Mouse (Mus musculus): ENCODE measurements around the gene Plk5.

The Plk5 gene

GRCm38 (mm10) chr10:80357994-80358639, 1.9 kb downstream of the Plk5 start:
- peak; percentile 39 for DNase-seq

DNA sequence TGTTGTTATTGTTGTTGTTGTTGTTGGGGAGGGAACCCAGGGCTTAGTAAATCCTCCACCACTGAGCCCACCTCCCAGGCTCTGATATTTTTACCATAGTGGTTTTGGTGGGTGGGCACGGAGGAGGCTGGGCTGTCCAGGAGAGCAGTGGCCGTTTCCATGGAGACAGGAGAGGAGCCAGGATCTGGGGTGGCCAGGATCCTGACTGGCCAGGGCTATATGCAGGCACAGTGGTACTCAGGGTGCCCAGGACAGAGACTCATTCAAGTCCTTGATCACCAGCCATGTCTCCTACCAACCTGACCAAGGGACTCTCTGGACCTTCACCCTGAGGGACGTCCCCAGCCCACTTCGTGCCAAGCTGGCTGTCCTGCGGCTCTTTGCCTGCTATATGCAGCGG, 7.5 kb downstream of the Plk5 start:
- no peak for DNase-seq

- DNase-seq, result no peak
Observed at GRCm38 (mm10) chr10:80365736-80366135, 9.5 kb downstream of the Plk5 start.

DNA sequence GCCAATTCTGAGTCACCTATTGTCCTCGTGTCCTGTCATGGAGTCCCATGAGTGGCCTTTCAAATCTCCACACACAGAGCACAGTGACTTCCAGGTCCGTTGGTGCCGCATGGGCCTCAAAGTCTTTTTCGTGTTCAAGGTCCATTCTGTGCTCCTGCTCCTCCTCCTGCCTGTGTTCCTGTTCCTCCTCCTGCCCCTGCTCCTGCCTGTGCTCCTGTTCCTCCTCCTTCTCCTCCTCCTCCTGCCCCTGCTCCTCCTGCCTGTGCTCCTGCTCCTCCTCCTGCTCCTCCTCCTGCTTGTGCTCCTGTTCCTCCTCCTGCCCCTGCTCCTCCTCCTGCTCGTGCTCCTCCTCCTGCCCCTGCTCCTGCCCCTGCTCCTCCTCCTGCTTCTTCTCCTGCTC, 11.7 kb downstream of the Plk5 start:
- DNase-seq, result no peak

DNA sequence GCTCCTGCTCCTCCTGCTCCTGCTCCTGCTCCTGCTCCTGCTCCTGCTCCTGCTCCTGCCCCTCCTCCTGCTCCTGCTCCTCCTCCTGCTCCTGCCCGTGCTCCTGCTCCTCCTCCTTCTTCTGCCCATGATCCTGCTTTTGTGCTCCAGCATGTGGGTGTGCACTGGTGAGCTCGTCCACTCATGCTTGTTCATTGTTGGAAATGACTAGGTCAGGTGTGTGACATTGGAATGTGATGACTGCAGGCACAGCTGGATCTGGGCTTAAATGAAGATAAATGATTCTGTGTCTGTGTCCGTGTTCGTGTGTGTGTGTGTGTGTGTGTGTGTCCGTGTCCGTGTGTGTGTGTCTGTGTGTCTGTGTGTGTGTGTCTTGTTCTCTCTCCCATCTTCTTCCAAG, 12.1 kb downstream of the Plk5 start:
- DNase-seq, result no peak

GRCm38 (mm10) chr10:80369995-80370747, 13.9 kb downstream of the Plk5 start:
- no peak for DNase-seq

DNA sequence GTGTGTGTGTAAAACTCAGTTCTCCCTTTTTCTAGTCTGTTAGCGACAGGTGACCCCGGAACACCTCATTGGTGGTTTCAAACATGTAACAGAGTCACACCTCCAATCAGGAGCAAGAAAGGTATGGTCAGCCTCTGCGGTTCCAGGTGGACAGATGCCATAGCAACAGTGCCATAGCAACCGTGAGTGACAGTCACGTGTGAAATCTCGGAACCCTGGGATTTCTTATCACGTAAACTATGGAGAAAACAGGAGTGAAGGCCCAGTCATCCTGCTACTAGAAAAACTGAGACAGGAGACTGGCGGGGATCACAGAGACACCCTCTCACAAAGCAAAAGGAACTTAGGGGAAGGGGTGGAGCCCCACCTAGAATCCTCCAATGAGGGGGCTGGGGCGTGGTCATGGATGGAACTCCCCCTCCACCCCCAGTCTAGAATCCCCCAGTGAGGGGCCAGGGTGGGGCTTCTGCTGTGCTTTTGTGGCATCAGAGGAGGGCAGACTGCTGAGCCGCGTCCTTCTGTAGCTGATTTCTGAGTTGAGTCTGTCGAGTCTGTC, 15.2 kb downstream of the Plk5 start:
- peak; percentile 67 for DNase-seq

DNA sequence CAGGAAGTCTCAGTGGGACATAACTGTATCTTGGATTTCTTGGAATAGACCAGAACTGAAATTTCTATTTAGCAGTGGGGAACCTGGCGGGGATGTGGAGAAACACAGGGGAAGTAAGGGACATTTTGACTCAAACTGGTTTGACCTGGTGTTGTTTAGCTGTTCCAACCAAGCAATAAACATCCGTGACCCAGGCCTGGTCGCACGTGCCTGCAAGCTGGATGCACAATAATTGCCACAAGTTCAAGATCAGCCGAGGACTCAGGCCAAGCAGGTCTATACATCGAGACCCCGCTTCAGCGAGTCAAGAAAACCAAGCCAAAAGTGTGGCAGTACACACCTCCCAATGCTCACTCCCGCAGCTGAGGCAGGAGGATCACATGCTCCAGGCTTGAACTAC, 15.7 kb downstream of the Plk5 start:
- DNase-seq, result no peak

- no peak for DNase-seq
Observed at GRCm38 (mm10) chr10:80372706-80373105, 16.4 kb downstream of the Plk5 start.

GRCm38 (mm10) chr10:80374063-80374462, 17.8 kb downstream of the Plk5 start:
- peak; percentile 86 for DNase-seq

- DNase-seq, result peak; percentile 97
Observed at GRCm38 (mm10) chr10:80376160-80376559, 19.9 kb downstream of the Plk5 start.

DNA sequence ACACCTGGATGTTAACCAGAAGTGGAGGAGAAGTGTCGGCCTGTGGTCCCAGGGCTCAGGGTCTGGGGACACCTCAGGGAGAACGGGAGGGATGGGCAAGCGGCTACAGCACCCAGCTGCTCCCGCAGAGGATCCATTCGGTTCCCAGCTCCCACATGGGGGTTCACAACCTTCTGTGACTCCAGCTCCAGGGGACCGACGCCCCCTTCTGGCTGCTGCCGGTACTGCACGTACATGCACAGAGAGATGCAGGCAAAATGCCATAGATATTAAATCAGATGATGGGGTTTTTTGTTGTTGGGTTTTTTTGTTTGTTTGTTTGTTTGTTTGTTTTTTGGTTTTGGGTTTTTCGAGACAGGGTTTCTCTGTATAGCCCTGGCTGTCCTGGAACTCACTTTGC, 21.5 kb downstream of the Plk5 start:
- peak; percentile 51 for DNase-seq

DNA sequence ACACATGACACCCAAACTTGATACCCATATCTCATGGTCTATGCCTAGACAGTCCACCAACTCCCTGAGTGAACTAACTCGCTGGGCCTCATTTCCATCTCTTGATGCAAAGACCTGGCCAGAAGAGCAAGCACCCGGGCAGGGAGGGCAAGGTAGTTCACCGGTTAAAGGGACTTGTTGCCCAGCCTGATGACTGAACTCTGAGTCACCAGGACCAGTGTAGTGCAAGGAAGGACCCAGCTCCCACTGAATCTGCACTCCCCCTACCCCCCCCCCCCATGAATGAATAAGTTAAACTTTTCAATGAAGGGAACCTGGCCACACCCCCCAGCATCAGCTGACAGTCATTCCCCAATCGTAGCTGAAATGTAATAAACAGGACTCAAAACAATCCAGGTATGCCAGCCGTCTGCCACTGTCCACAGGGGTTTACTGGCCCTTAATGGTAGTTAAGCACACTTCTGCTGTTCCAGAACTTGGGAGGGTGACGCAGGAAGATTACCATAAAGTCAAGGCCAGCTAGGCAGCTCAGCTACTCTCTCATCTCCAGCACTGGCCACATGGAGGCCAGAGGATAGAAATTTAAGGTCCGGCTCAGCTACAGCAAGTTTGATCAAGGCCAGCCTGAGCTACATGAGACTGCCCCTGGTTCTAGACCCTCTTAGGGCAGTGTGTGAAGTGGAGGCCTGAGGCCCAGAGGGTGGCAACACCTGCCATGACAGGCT, 26.5 kb downstream of the Plk5 start:
- no peak for DNase-seq

- DNase-seq, result peak; percentile 27
Observed at GRCm38 (mm10) chr10:80383431-80383830, 27.2 kb downstream of the Plk5 start.

DNA sequence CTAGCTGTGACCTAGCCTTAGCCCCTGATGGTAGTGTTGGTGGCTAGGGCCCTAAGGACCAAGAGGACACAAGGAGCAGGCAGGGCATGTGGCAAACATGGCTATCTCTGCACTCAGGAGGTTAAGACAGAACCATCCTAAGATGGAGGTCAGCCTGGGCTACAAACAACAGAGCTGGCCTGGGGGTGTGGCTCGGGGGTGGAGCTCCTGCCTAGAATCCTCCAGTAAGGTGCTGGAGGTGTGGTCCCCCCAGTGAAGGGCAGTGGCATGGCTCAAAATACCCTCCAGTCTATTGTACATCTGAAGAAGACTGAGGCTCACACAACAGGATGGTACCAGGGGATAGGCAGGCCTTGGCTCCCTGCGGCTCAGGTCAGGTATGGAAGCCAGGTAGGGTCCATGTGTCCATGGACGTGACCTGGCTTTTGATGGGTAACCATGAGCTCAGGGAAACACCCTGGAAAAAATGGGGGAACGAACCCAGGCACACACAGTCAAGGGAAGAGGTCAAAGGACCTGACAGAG, 27.9 kb downstream of the Plk5 start:
- DNase-seq, result no peak

GRCm38 (mm10) chr10:80384709-80385108, 28.4 kb downstream of the Plk5 start:
- no peak for DNase-seq

DNA sequence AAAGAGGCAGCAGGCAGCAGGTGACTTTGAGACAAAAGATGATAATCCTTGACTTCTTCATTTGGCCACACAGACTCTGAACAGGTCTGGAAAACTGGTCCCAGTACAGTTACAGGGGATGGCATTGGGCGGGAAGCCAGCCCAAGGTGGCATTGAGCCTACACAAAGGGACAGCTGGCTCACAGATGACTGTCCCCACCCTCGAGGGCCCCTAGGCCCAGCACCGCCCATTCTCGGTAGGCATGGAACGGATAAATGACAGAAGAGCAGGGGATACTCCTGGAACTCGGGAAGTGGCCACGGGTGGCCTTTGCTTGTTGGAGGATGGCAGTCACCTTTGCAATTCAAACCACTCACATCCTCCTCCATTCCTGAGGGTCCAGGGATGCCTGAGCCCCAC, 29.1 kb downstream of the Plk5 start:
- DNase-seq, result no peak

DNA sequence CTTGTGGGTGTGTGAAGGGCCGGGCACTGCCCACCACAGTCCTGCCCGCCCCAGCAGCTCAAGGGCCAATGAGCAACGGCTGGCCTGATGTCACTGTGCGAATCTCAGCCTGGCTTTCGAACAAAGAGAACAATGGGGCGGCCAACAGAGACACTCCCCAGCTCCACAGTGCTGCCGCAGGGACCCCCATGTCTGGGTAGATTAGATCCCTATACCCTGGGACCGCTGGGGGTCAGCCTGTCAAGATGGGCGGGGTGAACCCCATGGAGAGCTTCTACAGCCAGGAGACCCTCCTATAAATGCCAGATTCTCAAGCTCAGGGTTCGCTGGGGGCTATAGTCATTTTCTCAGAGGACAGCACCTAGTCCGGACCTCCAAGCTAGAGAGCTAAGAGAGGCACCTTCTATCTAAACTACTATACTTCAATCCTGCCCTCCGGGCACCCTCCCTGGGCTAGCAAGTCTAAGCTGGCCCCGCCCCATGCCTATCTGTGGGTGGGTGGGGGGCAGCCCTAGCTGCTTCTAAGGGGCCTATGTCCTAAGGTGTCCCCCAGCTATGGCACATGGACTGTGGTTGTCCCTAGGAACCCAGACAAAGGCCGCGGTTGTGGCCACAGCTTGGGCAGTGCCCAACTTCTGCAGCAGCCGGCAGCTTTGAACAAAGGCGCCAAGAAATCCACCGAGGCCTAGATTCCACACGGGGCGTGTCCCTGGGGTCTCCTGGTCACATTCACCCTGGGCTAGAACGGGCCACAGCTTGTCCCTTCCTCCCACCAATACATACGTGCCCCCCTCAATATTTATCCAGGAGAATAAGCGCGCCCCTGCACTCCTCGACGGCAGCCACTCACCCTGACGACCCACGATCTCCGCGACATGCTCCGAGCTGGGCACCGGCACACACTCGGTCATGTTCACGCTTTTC, 29.8 kb downstream of the Plk5 start:
- peak; percentile 46 for DNase-seq

- DNase-seq, result peak; percentile 28
Observed at GRCm38 (mm10) chr10:80386735-80387471, 30.6 kb downstream of the Plk5 start.

- peak; percentile 93 for DNase-seq
Observed at GRCm38 (mm10) chr10:80387522-80387959, 31.3 kb downstream of the Plk5 start, which contains the start of gene Mex3d. TSS of gene Mex3d (minus strand) at chr10:80387659.

DNA sequence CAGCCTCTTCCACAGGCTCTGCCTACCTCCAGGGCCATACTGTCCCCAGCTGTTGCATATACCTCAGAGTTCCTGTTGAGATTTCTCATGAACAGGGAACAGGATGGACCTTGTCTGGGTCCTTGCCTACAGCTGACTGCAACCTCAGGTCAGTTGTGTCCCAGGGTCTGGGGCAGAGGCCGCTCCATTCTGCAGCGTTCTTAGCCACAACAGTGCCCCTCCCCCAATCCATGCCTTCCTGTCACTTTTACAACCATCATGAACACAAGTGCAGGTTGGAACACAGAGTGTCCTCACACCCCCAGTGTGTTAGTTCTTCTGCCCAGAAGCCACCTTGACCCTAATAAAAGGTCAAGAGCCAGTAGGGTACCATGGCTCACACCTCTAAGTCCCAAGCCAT, 32.5 kb downstream of the Plk5 start:
- DNase-seq, result no peak

All from lung, postnatal 14 days (tissue).